Mouse (Mus musculus) testis, adult 2 months (tissue): ENCODE measurements at regions not wholly inside any gene's neighbourhood (a gene's known extent, or its start where the extent isn't known, plus 50 kb on each side); places are given as distances from the start of the nearest gene placed in this dataset.

Source experiments
- H3K27ac ChIP-seq: fragments of 200-500 bp; 2 replicates; pipeline ENCODE4 v1.5.1; 2012; ENCODE audit warnings: low read depth, low read length; ENCODE audit not compliant: control insufficient read depth, insufficient read depth
- H3K27me3 ChIP-seq: fragments of 200-500 bp; 2 replicates; pipeline ENCODE4 v1.6.1; 2012; ENCODE audit warnings: mild to moderate bottlenecking, low read length, moderate library complexity; ENCODE audit not compliant: control insufficient read depth, insufficient read depth
- H3K36me3 ChIP-seq: fragments of 200-500 bp; 2 replicates; pipeline ENCODE4 v1.6.1; 2012; ENCODE audit warnings: mild to moderate bottlenecking, low read length; ENCODE audit not compliant: control insufficient read depth, insufficient read depth
- H3K4me1 ChIP-seq: fragments of 200-500 bp; 2 replicates; pipeline ENCODE4 v1.6.1; 2012; ENCODE audit warnings: low read length; ENCODE audit not compliant: control insufficient read depth, insufficient read depth
- H3K4me3 ChIP-seq: fragments of 200-500 bp; 2 replicates; pipeline ENCODE4 v1.5.1; 2012; ENCODE audit warnings: low read depth, mild to moderate bottlenecking, low read length, moderate library complexity, mixed read lengths; ENCODE audit not compliant: control insufficient read depth
- CTCF ChIP-seq: fragments of 200-500 bp; IDR thresholded peaks from 2 replicates; pipeline ENCODE4 v1.5.1; 2012; ENCODE audit warnings: low read depth, mild to moderate bottlenecking, inconsistent platforms, low read length, moderate library complexity; ENCODE audit not compliant: control insufficient read depth, insufficient read depth, insufficient replicate concordance
- POLR2A ChIP-seq: fragments of 200-500 bp; IDR thresholded peaks from 2 replicates; pipeline ENCODE4 v1.6.1; 2012; ENCODE audit warnings: low read depth, mild to moderate bottlenecking, inconsistent platforms, low read length, moderate library complexity; ENCODE audit not compliant: control insufficient read depth

- H3K4me3 ChIP-seq, result no peak overlapping the region
- H3K27me3 ChIP-seq, result no peaks in the 10 kb centered on the region
- H3K27ac ChIP-seq, result no peak overlapping the region
- no peaks in the 10 kb centered on the region for H3K36me3 ChIP-seq
- TF ChIP-seq CTCF, result no peak
- TF ChIP-seq POLR2A, result no peak
- H3K4me1 ChIP-seq, result no peaks in the 10 kb centered on the region
Observed at GRCm38 (mm10) chr9:104460133-104460532, 87.0 kb upstream of the Cpne4 start.

GRCm38 (mm10) chr9:104457635-104458034, 89.5 kb upstream of the Cpne4 start:
- no peak for TF ChIP-seq CTCF
- no peak for TF ChIP-seq POLR2A
- Histone ChIP-seq H3K27me3 (no peaks in the 10 kb centered on the region), H3K36me3 (no peaks in the 10 kb centered on the region), H3K4me3 (no peak overlapping the region), H3K27ac (no peak overlapping the region), H3K4me1 (no peaks in the 10 kb centered on the region)

GRCm38 (mm10) chr9:104448577-104449165, 98.4 kb upstream of the Cpne4 start:
- H3K27me3 ChIP-seq, result no peaks in the 10 kb centered on the region
- H3K27ac ChIP-seq, result no peak overlapping the region
- TF ChIP-seq CTCF (no peak), POLR2A (no peak)
- H3K4me3 ChIP-seq, result no peak overlapping the region
- H3K36me3 ChIP-seq, result no peaks in the 10 kb centered on the region
- no peaks in the 10 kb centered on the region for H3K4me1 ChIP-seq

- TF ChIP-seq POLR2A, result no peak
- TF ChIP-seq CTCF, result peak; percentile 91; the same call in 1 of the 2 replicates
- H3K36me3 ChIP-seq, result no peaks in the 10 kb centered on the region
- no peak overlapping the region for H3K4me3 ChIP-seq
- H3K27me3 ChIP-seq, result no peaks in the 10 kb centered on the region
- H3K4me1 ChIP-seq, result no peaks in the 10 kb centered on the region
- H3K27ac ChIP-seq, result no peak overlapping the region
Observed at GRCm38 (mm10) chr9:104444906-104445305, 102.2 kb upstream of the Cpne4 start.

- Histone ChIP-seq H3K36me3 (no peaks in the 10 kb centered on the region), H3K27ac (no peak overlapping the region), H3K27me3 (no peaks in the 10 kb centered on the region), H3K4me3 (no peak overlapping the region), H3K4me1 (no peaks in the 10 kb centered on the region)
- TF ChIP-seq POLR2A (no peak), CTCF (no peak)
Observed at GRCm38 (mm10) chr9:104443236-104443635, 103.8 kb upstream of the Cpne4 start.

GRCm38 (mm10) chr9:104413021-104413420, 75.5 kb upstream of the Acpp start:
- no peak for TF ChIP-seq CTCF
- TF ChIP-seq POLR2A, result no peak
- no peak overlapping the region for H3K27ac ChIP-seq
- H3K36me3 ChIP-seq, result no peaks in the 10 kb centered on the region
- no peaks in the 10 kb centered on the region for H3K27me3 ChIP-seq
- H3K4me3 ChIP-seq, result no peak overlapping the region
- H3K4me1 ChIP-seq, result peaks cover 5% of the 10 kb centered on the region

GRCm38 (mm10) chr9:104410211-104410610, 72.7 kb upstream of the Acpp start:
- H3K4me1 ChIP-seq, result peaks cover 8% of the 10 kb centered on the region
- TF ChIP-seq POLR2A (no peak), CTCF (peak; percentile 13; the same call in 1 of the 2 replicates)
- H3K27ac ChIP-seq, result no peak overlapping the region
- no peak overlapping the region for H3K4me3 ChIP-seq
- no peaks in the 10 kb centered on the region for H3K27me3 ChIP-seq
- H3K36me3 ChIP-seq, result no peaks in the 10 kb centered on the region

- Histone ChIP-seq H3K4me3 (no peak overlapping the region), H3K27ac (no peak overlapping the region), H3K36me3 (no peaks in the 10 kb centered on the region), H3K27me3 (no peaks in the 10 kb centered on the region), H3K4me1 (peaks cover 8% of the 10 kb centered on the region)
- no peak for TF ChIP-seq POLR2A
- no peak for TF ChIP-seq CTCF
Observed at GRCm38 (mm10) chr9:104409381-104409780, 71.8 kb upstream of the Acpp start.
